Mouse (Mus musculus): ENCODE results near the gene Teddm1b. TPM values are rescaled to one million over a fixed set of nuclear protein-coding genes. Genes with fewer than 3 reads are reported as not detected.
"Not testable (repeated sequence)": the region's sequence is repeated elsewhere in the genome, so short reads cannot be mapped to it uniquely, and the experiment has no call there.

Gene Teddm1b
- polyA plus RNA-seq (2016; fragmentation: Nextera tagmentation; extraction: Ambion mirVana) = 0.74 and 0.96 TPM in 2 replicates

- no peaks in the 10 kb centered on the region for H3K4me1 ChIP-seq
- no peaks in the 10 kb centered on the region for H3K27me3 ChIP-seq (replicated peaks; ENCODE audit: low read depth, poor library complexity, severe bottlenecking)
- no peak within 1 kb of the TSS for H3K4me3 ChIP-seq
- H3K36me3 ChIP-seq (replicated peaks) = no peaks in the 10 kb centered on the region
- WGBS = 90% methylated on average over 6 of the region's 6 CpGs
- no peak for DNase-seq (ENCODE audit: low spot score)
- no peak within 1 kb of the TSS for H3K27ac ChIP-seq (replicated peaks)
- H3K9me3 ChIP-seq = no peaks in the 10 kb centered on the region
These were observed at the start of gene Teddm1b for GRCm38 (mm10) chr1:153874045-153874444. Teddm1b (plus strand) TSS chr1:153874345.

GRCm38 (mm10) chr1:153830746-153831145, 43.4 kb upstream of the Teddm1b start:
- Histone ChIP-seq H3K27ac (replicated peaks) (no peak overlapping the region), H3K9me3 (no peaks in the 10 kb centered on the region)

GRCm38 (mm10) chr1:153836036-153836435, 38.1 kb upstream of the Teddm1b start:
- whole genome bisulfite sequencing = 82% methylated on average over 4 of the region's 4 CpGs
- no peak overlapping the region for H3K4me3 ChIP-seq
- H3K36me3 ChIP-seq (replicated peaks) = no peaks in the 10 kb centered on the region
- H3K9me3 ChIP-seq = no peaks in the 10 kb centered on the region
- peaks cover 5% of the 10 kb centered on the region for H3K4me1 ChIP-seq
- H3K27me3 ChIP-seq (replicated peaks; ENCODE audit: low read depth, poor library complexity, severe bottlenecking) = no peaks in the 10 kb centered on the region
- DNase-seq (ENCODE audit: low spot score) = no peak
- no peak overlapping the region for H3K27ac ChIP-seq (replicated peaks)

More at GRCm38 (mm10) chr1:153830746-153831145, 43.4 kb upstream of the Teddm1b start:
- DNase-seq (ENCODE audit: low spot score) = no peak
- no peaks in the 10 kb centered on the region for H3K27me3 ChIP-seq (replicated peaks; ENCODE audit: low read depth, poor library complexity, severe bottlenecking)
- WGBS = 80% methylated on average over 4 of the region's 4 CpGs
- no peaks in the 10 kb centered on the region for H3K4me1 ChIP-seq
- H3K36me3 ChIP-seq (replicated peaks) = no peaks in the 10 kb centered on the region
- H3K4me3 ChIP-seq = no peak overlapping the region

- Histone ChIP-seq H3K27ac (replicated peaks) (no peak overlapping the region; the same call in 1 of the 2 replicates), H3K4me3 (no peak overlapping the region), H3K27me3 (replicated peaks; ENCODE audit: low read depth, poor library complexity, severe bottlenecking) (no peaks in the 10 kb centered on the region), H3K9me3 (no peaks in the 10 kb centered on the region), H3K36me3 (replicated peaks) (no peaks in the 10 kb centered on the region), H3K4me1 (peaks cover 18% of the 10 kb centered on the region)
- DNase-seq (ENCODE audit: low spot score) = no peak
- 85% methylated on average over 11 of the region's 11 CpGs for whole genome bisulfite sequencing
These were observed 31.9 kb upstream of the Teddm1b start for GRCm38 (mm10) chr1:153842121-153842740.

- peaks cover 18% of the 10 kb centered on the region for H3K4me1 ChIP-seq
- H3K36me3 ChIP-seq (replicated peaks) = no peaks in the 10 kb centered on the region
- DNase-seq (ENCODE audit: low spot score) = no peak
- no peaks in the 10 kb centered on the region for H3K27me3 ChIP-seq (replicated peaks; ENCODE audit: low read depth, poor library complexity, severe bottlenecking)
- WGBS = 93% methylated on average over 8 of the region's 8 CpGs
- no peak within 1 kb of the TSS for H3K4me3 ChIP-seq
- no peak within 1 kb of the TSS for H3K27ac ChIP-seq (replicated peaks)
- H3K9me3 ChIP-seq = no peaks in the 10 kb centered on the region
These were observed 30.1 kb upstream of the Teddm1b start, which contains the start of gene Rgsl1 for GRCm38 (mm10) chr1:153844042-153844441. Rgsl1 (minus strand) TSS chr1:153844142.

DNA sequence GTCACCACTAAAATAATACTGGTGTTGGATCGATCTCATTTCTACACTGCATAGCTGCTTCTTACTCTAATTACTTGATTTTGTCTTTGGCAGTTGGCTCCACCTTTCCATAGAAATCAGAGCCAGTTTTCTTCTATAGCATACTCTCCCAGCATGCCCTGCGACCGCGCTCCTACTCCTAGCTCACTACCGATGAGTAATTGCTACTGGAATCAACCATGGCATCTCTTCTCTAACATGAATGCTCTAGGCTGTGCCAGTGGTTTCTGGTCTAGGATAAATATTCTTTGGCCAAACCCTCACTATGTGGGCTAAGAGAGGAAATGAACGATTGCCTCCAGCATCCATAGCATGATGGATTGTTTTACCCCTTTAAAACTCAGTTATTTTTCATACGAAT, 27.7 kb upstream of the Teddm1b start:
- H3K9me3 ChIP-seq = no peaks in the 10 kb centered on the region
- 93% methylated on average over 7 of the region's 7 CpGs for WGBS
- H3K27ac ChIP-seq (replicated peaks) = no peak overlapping the region
- peaks cover 9% of the 10 kb centered on the region for H3K4me1 ChIP-seq
- H3K27me3 ChIP-seq (replicated peaks; ENCODE audit: low read depth, poor library complexity, severe bottlenecking) = no peaks in the 10 kb centered on the region
- no peak for DNase-seq (ENCODE audit: low spot score)
- H3K36me3 ChIP-seq (replicated peaks) = no peaks in the 10 kb centered on the region
- no peak overlapping the region for H3K4me3 ChIP-seq

DNA sequence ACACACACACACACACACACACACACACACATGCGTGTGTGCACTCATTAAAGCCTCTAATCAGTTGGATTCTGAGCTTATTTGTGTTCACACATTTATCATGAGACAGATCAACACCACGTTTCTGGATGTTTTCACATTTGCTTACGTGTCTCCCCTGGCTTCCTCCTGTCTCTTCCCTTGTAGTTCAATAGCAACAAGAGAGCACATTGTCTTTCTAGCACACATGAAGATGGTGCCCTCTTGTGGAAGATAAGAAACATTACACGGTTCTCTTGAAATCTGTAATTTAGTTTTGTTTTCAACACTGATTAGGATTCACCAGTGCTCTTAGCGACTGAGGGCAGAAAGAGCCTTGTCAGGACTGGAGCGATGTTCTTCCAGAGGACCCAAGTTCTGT, 27.3 kb upstream of the Teddm1b start:
- DNase-seq (ENCODE audit: low spot score) = no peak
- 36% methylated on average over 6 of the region's 6 CpGs for WGBS
- Histone ChIP-seq H3K4me3 (no peak overlapping the region), H3K27ac (replicated peaks) (no peak overlapping the region), H3K4me1 (peaks cover 5% of the 10 kb centered on the region), H3K9me3 (no peaks in the 10 kb centered on the region), H3K36me3 (replicated peaks) (no peaks in the 10 kb centered on the region), H3K27me3 (replicated peaks; ENCODE audit: low read depth, poor library complexity, severe bottlenecking) (no peaks in the 10 kb centered on the region)

GRCm38 (mm10) chr1:153852696-153853095, 21.4 kb upstream of the Teddm1b start:
- not testable (repeated sequence) for H3K4me3 ChIP-seq; H3K27me3 ChIP-seq (replicated peaks; ENCODE audit: low read depth, poor library complexity, severe bottlenecking); H3K9me3 ChIP-seq; DNase-seq (ENCODE audit: low spot score); H3K27ac ChIP-seq (replicated peaks); H3K36me3 ChIP-seq (replicated peaks); H3K4me1 ChIP-seq
- 79% methylated on average over 7 of the region's 7 CpGs for WGBS

DNA sequence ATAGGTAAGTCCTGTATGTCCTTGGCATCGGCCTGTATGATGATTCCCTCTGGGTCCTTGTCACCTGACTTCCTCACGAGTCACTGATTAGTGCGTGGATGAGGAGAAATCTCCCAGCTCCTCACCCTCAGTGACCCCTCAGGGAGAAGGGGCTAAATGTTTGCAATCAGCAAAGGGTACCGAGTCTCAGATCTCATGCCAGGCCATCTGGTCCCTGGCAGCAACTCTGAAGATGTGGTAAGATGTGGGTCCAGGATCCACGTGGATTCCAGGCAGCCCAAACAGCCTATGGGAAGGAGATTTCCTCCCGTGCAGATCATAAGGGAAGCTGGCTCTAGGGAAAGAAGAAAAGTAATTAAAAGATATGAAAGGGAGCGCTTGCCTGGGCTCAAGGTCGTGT, 18.2 kb upstream of the Teddm1b start:
- WGBS = 88% methylated on average over 8 of the region's 8 CpGs

DNA sequence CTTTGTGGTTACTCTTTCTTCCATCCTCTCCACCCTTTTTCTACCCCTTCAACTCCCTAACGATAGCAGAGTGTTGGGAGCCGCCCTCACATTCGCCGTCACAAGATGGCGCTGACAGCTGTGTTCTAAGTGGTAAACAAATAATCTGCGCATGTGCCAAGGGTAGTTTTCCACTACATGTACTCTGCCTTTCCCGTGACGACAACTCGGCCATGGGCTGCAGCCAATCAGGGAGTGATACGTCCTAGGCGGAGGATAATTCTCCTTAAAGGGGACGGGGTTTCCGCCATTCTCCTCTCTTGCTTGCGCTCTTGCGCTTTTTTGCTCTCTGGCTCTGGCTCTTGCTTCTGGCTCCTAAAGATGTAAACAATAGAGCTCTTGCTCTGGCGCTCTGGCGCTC, 6.2 kb downstream of the Teddm1b start:
- not testable (repeated sequence) for DNase-seq (ENCODE audit: low spot score); H3K27me3 ChIP-seq (replicated peaks; ENCODE audit: low read depth, poor library complexity, severe bottlenecking); H3K4me1 ChIP-seq; H3K36me3 ChIP-seq (replicated peaks); H3K4me3 ChIP-seq; H3K27ac ChIP-seq (replicated peaks); H3K9me3 ChIP-seq
- 98% methylated on average over 17 of the region's 17 CpGs for WGBS

More for the DNA sequence above, 18.2 kb upstream of the Teddm1b start:
- H3K4me1 ChIP-seq = no peaks in the 10 kb centered on the region
- DNase-seq (ENCODE audit: low spot score) = no peak
- no peak overlapping the region for H3K4me3 ChIP-seq
- no peaks in the 10 kb centered on the region for H3K9me3 ChIP-seq
- no peak overlapping the region for H3K27ac ChIP-seq (replicated peaks)
- H3K27me3 ChIP-seq (replicated peaks; ENCODE audit: low read depth, poor library complexity, severe bottlenecking) = no peaks in the 10 kb centered on the region
- H3K36me3 ChIP-seq (replicated peaks) = no peaks in the 10 kb centered on the region

DNA sequence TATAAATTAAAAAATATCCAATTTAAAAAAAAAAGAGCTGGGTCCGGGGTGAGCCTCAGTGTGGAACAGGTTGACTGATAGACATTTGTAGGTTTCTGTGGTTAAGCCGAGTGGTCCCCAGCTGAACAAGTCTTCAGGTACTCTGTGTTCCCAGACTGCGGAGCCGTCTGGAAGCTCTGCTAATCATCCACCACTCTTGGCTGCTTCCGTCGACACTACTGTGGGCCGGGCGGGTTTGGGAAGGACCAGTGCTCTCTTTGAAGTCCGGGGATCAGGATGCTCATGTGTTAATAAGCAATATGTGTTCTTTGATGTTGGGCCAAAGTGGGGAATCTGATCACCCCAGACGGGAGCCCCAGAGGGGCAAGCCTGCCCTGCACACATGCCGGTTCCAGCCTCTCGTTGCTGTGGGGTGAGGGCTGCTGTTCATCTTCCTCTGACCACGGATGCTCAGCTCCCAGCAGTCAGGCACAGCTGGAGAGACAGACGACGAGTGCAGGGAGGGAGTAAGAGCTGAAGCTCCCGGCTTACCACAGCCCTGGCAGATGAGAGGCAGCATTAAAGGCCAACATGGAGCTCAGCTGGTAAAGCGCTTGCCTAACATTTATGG, 12.0 kb downstream of the Teddm1b start:
- H3K9me3 ChIP-seq = no peaks in the 10 kb centered on the region
- no peak overlapping the region for H3K4me3 ChIP-seq
- H3K4me1 ChIP-seq = peaks cover 6% of the 10 kb centered on the region; the same call in 1 of the 2 replicates
- no peaks in the 10 kb centered on the region for H3K27me3 ChIP-seq (replicated peaks; ENCODE audit: low read depth, poor library complexity, severe bottlenecking)
- DNase-seq (ENCODE audit: low spot score) = peak; percentile 15
- 45% methylated on average over 17 of the region's 17 CpGs for WGBS
- H3K36me3 ChIP-seq (replicated peaks) = no peaks in the 10 kb centered on the region
- H3K27ac ChIP-seq (replicated peaks) = no peak overlapping the region

DNA sequence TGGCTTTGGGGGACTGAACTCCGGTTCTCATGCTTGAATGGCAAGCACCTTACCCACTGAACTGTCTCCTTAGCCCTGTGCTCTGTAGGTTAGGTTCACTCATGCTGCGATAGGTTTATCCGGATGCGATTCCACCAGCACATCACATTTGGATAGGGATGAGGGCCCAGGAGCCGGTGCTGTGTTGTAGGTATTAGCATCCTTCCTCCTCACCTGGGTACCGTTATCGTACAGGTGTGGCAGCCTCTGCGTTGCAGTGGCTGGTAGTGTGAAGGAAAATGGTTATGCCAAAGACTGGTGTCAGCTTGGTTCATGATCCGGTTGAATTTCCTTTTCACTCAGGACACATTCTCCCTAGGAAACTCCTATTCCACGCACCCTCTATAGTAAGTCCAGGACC, 16.0 kb downstream of the Teddm1b start:
- DNase-seq (ENCODE audit: low spot score) = no peak
- H3K4me1 ChIP-seq = peaks cover 10% of the 10 kb centered on the region; the same call in 1 of the 2 replicates
- WGBS = 93% methylated on average over 10 of the region's 10 CpGs
- H3K27me3 ChIP-seq (replicated peaks; ENCODE audit: low read depth, poor library complexity, severe bottlenecking) = no peaks in the 10 kb centered on the region; the same call in 1 of the 2 replicates
- H3K36me3 ChIP-seq (replicated peaks) = no peaks in the 10 kb centered on the region
- H3K27ac ChIP-seq (replicated peaks) = no peak overlapping the region
- H3K4me3 ChIP-seq = no peak overlapping the region
- no peaks in the 10 kb centered on the region for H3K9me3 ChIP-seq

GRCm38 (mm10) chr1:153891442-153891841, 17.3 kb downstream of the Teddm1b start, which contains the start of gene Teddm1a:
Teddm1a (plus strand) TSS chr1:153891742.
- 66% methylated on average over 4 of the region's 4 CpGs for WGBS
- Histone ChIP-seq H3K4me1 (0 out of 2 replicates have a peak, but pooled peaks cover 5% of the 10 kb centered on the region), H3K27me3 (replicated peaks; ENCODE audit: low read depth, poor library complexity, severe bottlenecking) (no peaks in the 10 kb centered on the region; the same call in 1 of the 2 replicates)

More at GRCm38 (mm10) chr1:153891442-153891841, 17.3 kb downstream of the Teddm1b start, which contains the start of gene Teddm1a:
- H3K9me3 ChIP-seq = no peaks in the 10 kb centered on the region
- H3K4me3 ChIP-seq = no peak within 1 kb of the TSS
- H3K27ac ChIP-seq (replicated peaks) = no peak within 1 kb of the TSS
- no peak for DNase-seq (ENCODE audit: low spot score)
- no peaks in the 10 kb centered on the region for H3K36me3 ChIP-seq (replicated peaks)
